13 mouse cellular contexts compared by ENCODE assay signal in genomic region chr9:82643900-82644299, GRCm38 (mm10).
DNase-seq lines count a peak whose midpoint lies in the region; ATAC-seq and TF ChIP-seq lines count a peak whose summit lies in the region.
"Had no signal": no experiment of that assay in that cellular context is flagged by ENCODE, and none has a peak within 500 bp of the region (broad histone marks: within the 10 kb centered on the region; RNA-seq: fewer than 3 reads in every experiment).

No protein-coding gene starts in this region.

- DNase-seq in kidney, adult 2 months: peak; percentile 4
- peak; percentile 42 for DNase-seq in 416B (ENCODE audit: low read depth)
- peak; percentile 55 for DNase-seq in embryo, embryonic 11 days
- no peak for DNase-seq in ovary, postnatal 36 days (ENCODE audit: low spot score)
- DNase-seq in urinary bladder, postnatal 4 days (ENCODE audit: low spot score in 2 of 2): no peak
- DNase-seq: thymus, postnatal 14 days had no signal

- TF ChIP-seq CTCF in kidney, adult 2 months (conservative IDR thresholded peaks at IDR 0.05; ENCODE audit: insufficient read depth, insufficient read length, low read depth, low read length): no peak
- TF ChIP-seq CTCF in E14TG2a.4 (conservative IDR thresholded peaks at IDR 0.05; ENCODE audit: low read length): peak; percentile 64

- H3K9ac ChIP-seq in kidney, embryonic 16.5 days (replicated peaks; ENCODE audit: low read length): no peak overlapping the region
- H3K9ac ChIP-seq: intestine, embryonic 15.5 days; lung, embryonic 15.5 days had no signal

- no peaks in the 10 kb centered on the region for H3K36me3 ChIP-seq in kidney, adult 2 months (ENCODE audit: control insufficient read depth, insufficient read depth, low read length)
- H3K36me3 ChIP-seq in kidney, embryonic 16.5 days (ENCODE audit: insufficient read depth, low read length): no peaks in the 10 kb centered on the region
- no peaks in the 10 kb centered on the region for H3K36me3 ChIP-seq in E14TG2a.4 (ENCODE audit: insufficient read depth, low read length)
- H3K36me3 ChIP-seq: heart, embryonic 10.5 days; intestine, embryonic 15.5 days; lung, embryonic 15.5 days had no signal

- H3K4me3 ChIP-seq in kidney, adult 2 months (ENCODE audit: insufficient read depth, low read depth, low read length): no peak overlapping the region
- no peak overlapping the region for H3K4me3 ChIP-seq in kidney, embryonic 16.5 days (ENCODE audit: low read length)
- no peak overlapping the region for H3K4me3 ChIP-seq in E14TG2a.4 (replicated peaks; ENCODE audit: low read length)
- H3K4me3 ChIP-seq: erythroblast, embryonic 14.5 days; heart, embryonic 10.5 days; intestine, embryonic 15.5 days; lung, embryonic 15.5 days; myocyte had no signal

- H3K27ac ChIP-seq in kidney, adult 2 months (ENCODE audit: insufficient read depth, low read depth, low read length): no peak overlapping the region
- H3K27ac ChIP-seq in kidney, embryonic 16.5 days (ENCODE audit: low read length): no peak overlapping the region
- H3K27ac ChIP-seq: heart, embryonic 10.5 days; intestine, embryonic 15.5 days; lung, embryonic 15.5 days had no signal

- H3K4me1 ChIP-seq in kidney, adult 2 months (ENCODE audit: control insufficient read depth, insufficient read depth, low read length): no peaks in the 10 kb centered on the region
- no peaks in the 10 kb centered on the region for H3K4me1 ChIP-seq in kidney, embryonic 16.5 days (ENCODE audit: insufficient read depth, low read length)
- no peaks in the 10 kb centered on the region for H3K4me1 ChIP-seq in E14TG2a.4 (replicated peaks; ENCODE audit: low read depth, low read length)
- H3K4me1 ChIP-seq: heart, embryonic 10.5 days; intestine, embryonic 15.5 days; lung, embryonic 15.5 days had no signal

- H3K27me3 ChIP-seq in kidney, adult 2 months (replicated peaks; ENCODE audit: control insufficient read depth, insufficient read depth, low read length): no peaks in the 10 kb centered on the region
- H3K27me3 ChIP-seq in kidney, embryonic 16.5 days (ENCODE audit: insufficient read depth, low read length): no peaks in the 10 kb centered on the region
- H3K27me3 ChIP-seq in E14TG2a.4 (ENCODE audit: insufficient read depth, low read length): no peaks in the 10 kb centered on the region
- H3K27me3 ChIP-seq: intestine, embryonic 15.5 days; lung, embryonic 15.5 days had no signal

- no peak for ATAC-seq in kidney, embryonic 16.5 days (ENCODE audit: low FRiP score, low TSS enrichment)
- ATAC-seq: intestine, embryonic 15.5 days had no signal

- TF ChIP-seq POLR2A in kidney, adult 2 months (IDR thresholded peaks at IDR 0.05; ENCODE audit: low read depth, low read length): no peak

- no peak overlapping the region for H3K4me2 ChIP-seq in kidney, embryonic 16.5 days (replicated peaks; ENCODE audit: low read depth, low read length)
- H3K4me2 ChIP-seq: intestine, embryonic 15.5 days; lung, embryonic 15.5 days had no signal

- no peaks in the 10 kb centered on the region for H3K9me3 ChIP-seq in kidney, embryonic 16.5 days (ENCODE audit: low read length)
- H3K9me3 ChIP-seq in E14TG2a.4 (ENCODE audit: low read length): no peaks in the 10 kb centered on the region
- H3K9me3 ChIP-seq: heart, embryonic 10.5 days; intestine, embryonic 15.5 days; lung, embryonic 15.5 days had no signal

- 24% methylated on average over 1 of the region's 1 CpGs for WGBS in kidney, adult 2 months
- WGBS in kidney, embryonic 16.5 days: 21% methylated on average over 1 of the region's 1 CpGs

Comparison
In these comparisons a context has a peak if more than half of its experiments do, and no peak if none do; other contexts are left out.
1. DNase-seq: peak in kidney, adult 2 months (single experiment), 416B (single experiment) and embryo, embryonic 11 days (single experiment); none in ovary, postnatal 36 days (single experiment) and urinary bladder, postnatal 4 days (0 of 2).